Mouse (Mus musculus): ENCODE results near the gene Nxnl1.

GRCm38 (mm10) chr8:71597451-71597850, 31.1 kb upstream of the Nxnl1 start, which contains the start of gene Fam129c:
- TF ChIP-seq CTCF (IDR thresholded peaks at IDR 0.05; ENCODE audit: low read depth, low read length) = no peak
- no peak for TF ChIP-seq GATA1 (IDR thresholded peaks at IDR 0.05; ENCODE audit: borderline replicate concordance, low read length)
- no peak for TF ChIP-seq GATA2 (IDR thresholded peaks at IDR 0.05; ENCODE audit: borderline replicate concordance, low read depth, low read length)
